Mouse (Mus musculus) intestine, embryonic 15.5 days (tissue): ENCODE results near the gene Zfp992. TPM values are rescaled to one million over a fixed set of nuclear protein-coding genes. Genes with fewer than 3 reads are reported as not detected.
"Not testable (repeated sequence)": the region's sequence is repeated elsewhere in the genome, so short reads cannot be mapped to it uniquely, and the experiment has no call there.

Experiments used
- ATAC-seq: fragments of 200-750 bp; cut with Nextera tagmentation; 2 replicates; pipeline ENCODE4 v1.8.0; 2017; ENCODE audit warnings: moderate TSS enrichment, moderate library complexity
- H3K27ac ChIP-seq: fragments of 300-500 bp; sonication (generic); 2 replicates; pipeline ENCODE4 v1.5.1; 2015; ENCODE audit warnings: mild to moderate bottlenecking, inconsistent platforms
- H3K27me3 ChIP-seq: fragments of 300-500 bp; sonication (generic); replicated peaks from 2 replicates; pipeline ENCODE4 v1.6.1; 2015; ENCODE audit warnings: inconsistent platforms
- H3K36me3 ChIP-seq: fragments of 300-500 bp; sonication (generic); 2 replicates; pipeline ENCODE4 v1.6.1; 2015; ENCODE audit warnings: inconsistent platforms
- H3K4me1 ChIP-seq: fragments of 300-500 bp; sonication (generic); replicated peaks from 2 replicates; pipeline ENCODE4 v1.6.1; 2015; ENCODE audit warnings: inconsistent platforms
- H3K4me2 ChIP-seq: fragments of 300-500 bp; sonication (generic); replicated peaks from 2 replicates; pipeline ENCODE4 v1.6.1; 2015; ENCODE audit warnings: mild to moderate bottlenecking, inconsistent platforms
- H3K4me3 ChIP-seq: fragments of 300-500 bp; sonication (generic); replicated peaks from 2 replicates; pipeline ENCODE4 v1.5.1; 2015; ENCODE audit warnings: inconsistent platforms
- H3K9ac ChIP-seq: fragments of 300-500 bp; sonication (generic); 2 replicates; pipeline ENCODE4 v1.6.1; 2015; ENCODE audit warnings: inconsistent platforms
- H3K9me3 ChIP-seq: fragments of 300-500 bp; sonication (generic); 2 replicates; pipeline ENCODE4 v1.6.1; 2016; ENCODE audit warnings: inconsistent platforms
- WGBS: fragments of 180-500 bp; shearing (Covaris S2); methylation state at CpG from one replicate; pipeline ENCODE4 v1.1.7; 2015; 5-methylcytosine and 5-hydroxymethylcytosine counted together
- polyA plus RNA-seq: library from polyadenylated mRNA; unstranded; fragments of >200 nt; fragmentation: Nextera tagmentation; extraction: Ambion mirVana; gene quantifications from 2 replicates; pipeline ENCODE4 v1.2.1, GENCODE M21; 2015

Zfp992 gene
- polyA plus RNA-seq, 1 experiment from 2014 or later = 3.9 TPM

DNA sequence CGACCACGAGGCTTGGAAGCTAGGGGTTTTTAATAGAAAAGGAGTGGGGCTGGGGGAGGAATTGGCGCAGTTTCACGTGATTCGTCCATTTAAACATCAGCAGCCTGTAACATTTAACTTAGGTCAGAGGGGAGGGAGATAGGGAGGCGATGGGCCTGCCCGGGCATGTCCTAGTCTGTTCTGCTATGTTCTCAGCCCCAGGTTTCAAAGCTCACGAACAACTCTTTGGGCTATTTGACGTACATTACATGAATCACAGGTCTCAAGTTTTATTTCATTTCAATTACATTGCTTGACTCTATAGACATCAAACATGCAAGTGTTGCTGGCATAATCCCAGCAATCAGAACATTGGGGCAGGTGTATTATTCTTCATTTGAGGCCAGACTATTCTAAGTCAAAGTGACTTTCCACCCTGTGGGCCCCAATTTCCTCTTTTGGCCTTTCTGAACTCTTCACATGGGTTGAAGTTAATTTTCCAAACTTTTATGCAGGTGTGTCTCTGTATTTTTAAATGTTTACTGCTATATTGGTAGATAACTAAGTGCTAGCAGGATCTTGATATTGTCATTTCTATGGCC, 49.0 kb downstream of the Zfp992 start:
- 82% methylated on average over 9 of the region's 9 CpGs for whole genome bisulfite sequencing
- H3K27ac ChIP-seq, H3K27me3 ChIP-seq, ATAC-seq, H3K9ac ChIP-seq, H3K4me1 ChIP-seq, H3K4me2 ChIP-seq, H3K36me3 ChIP-seq, H3K4me3 ChIP-seq: not testable (repeated sequence)
- H3K9me3 ChIP-seq = peaks cover 16% of the 10 kb centered on the region

DNA sequence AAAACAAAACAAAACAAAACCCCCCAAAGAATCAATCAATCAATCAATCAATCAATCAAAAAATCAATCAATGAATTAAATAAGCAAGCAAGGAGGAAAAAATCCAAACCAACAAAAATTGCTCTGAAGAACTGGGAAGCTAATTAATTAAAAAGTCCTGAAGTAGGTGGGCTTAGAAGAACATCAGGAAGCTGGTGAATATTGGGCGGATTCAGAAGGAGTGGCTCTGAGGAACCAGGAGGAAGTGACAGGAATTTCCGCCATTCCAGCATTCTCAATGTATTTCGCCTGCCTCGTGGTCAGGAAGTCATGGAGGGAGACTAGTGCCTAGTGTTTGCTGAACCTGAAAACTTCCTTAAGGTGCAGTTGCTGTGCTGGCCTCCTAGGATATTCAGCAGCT, 52.9 kb downstream of the Zfp992 start, which contains the start of gene Zfp981:
TSS of gene Zfp981 (plus strand) at position 301 of the 400 bp plus-strand sequence.
- not testable (repeated sequence) for H3K36me3 ChIP-seq, H3K9me3 ChIP-seq, H3K27ac ChIP-seq, ATAC-seq, H3K4me3 ChIP-seq, H3K9ac ChIP-seq, H3K27me3 ChIP-seq, H3K4me1 ChIP-seq, H3K4me2 ChIP-seq
- 86% methylated on average over 4 of the region's 4 CpGs for WGBS

DNA sequence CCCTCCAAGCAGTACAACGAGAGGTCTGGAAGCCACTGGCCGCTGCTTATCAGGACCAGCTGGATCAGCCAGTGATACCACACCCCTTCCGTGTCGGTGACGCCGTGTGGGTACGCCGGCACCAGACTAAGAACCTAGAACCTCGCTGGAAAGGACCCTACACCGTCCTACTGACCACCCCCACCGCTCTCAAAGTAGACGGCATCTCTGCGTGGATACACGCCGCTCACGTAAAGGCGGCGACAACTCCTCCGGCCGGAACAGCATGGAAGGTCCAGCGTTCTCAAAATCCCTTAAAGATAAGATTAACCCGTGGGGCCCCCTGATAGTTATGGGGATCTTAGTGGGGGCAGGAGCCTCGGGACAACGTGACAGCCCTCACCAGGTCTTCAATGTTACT, 60.2 kb downstream of the Zfp992 start:
- not testable (repeated sequence) for H3K4me2 ChIP-seq, ATAC-seq, H3K27ac ChIP-seq, H3K4me3 ChIP-seq, H3K27me3 ChIP-seq, H3K36me3 ChIP-seq, H3K9ac ChIP-seq, H3K9me3 ChIP-seq, H3K4me1 ChIP-seq
- 95% methylated on average over 21 of the region's 24 CpGs for WGBS

DNA sequence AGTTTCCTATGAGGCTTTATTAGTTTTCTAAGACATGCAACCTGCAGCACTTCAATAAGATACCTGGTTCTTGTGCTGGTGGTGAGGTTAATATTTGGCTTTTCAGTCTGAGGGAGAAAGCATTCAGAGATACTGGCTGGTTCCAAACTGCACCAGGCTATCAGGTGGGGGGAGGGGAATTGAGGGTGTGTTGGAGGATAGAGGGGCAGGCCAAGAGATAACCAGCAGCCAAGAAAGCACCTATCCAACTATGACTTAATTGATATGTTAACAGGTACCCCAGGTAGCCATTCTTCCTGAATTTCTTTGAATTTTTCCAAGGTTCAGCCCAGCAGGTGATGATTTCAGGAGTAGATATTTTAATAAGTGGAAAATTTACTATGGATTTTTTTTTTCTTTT, 63.0 kb downstream of the Zfp992 start:
- not testable (repeated sequence) for H3K27ac ChIP-seq, H3K4me2 ChIP-seq, ATAC-seq, H3K27me3 ChIP-seq, H3K4me3 ChIP-seq, H3K9ac ChIP-seq, H3K4me1 ChIP-seq, H3K9me3 ChIP-seq, H3K36me3 ChIP-seq

DNA sequence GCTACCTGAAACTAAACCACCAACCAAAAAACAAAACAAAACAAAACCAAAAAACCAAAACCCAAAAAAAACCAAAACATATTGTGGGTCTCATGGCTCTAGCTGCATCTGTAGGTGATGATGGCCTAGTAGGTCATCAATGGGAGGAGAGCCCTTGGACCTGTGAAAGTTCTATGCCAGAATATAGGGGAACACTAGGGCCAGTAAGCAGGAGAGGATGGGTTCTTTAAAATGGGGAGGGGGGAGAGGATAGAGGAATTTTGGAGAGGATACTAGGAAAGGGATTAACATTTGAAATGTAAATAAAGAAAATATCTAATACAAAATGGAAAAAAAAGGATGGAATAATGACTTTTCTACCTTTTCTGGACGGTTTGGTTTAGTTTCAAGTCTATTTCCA, 67.7 kb downstream of the Zfp992 start:
- Histone ChIP-seq H3K4me2 (no peak overlapping the region), H3K27me3 (no peaks in the 10 kb centered on the region), H3K9me3 (peaks cover 8% of the 10 kb centered on the region; the same call in 1 of the 2 replicates), H3K9ac (no peak overlapping the region), H3K4me3 (no peak overlapping the region), H3K27ac (no peak overlapping the region), H3K36me3 (no peaks in the 10 kb centered on the region), H3K4me1 (no peaks in the 10 kb centered on the region)
- WGBS = 59% methylated on average over 1 of the region's 1 CpGs
- ATAC-seq = no peak

DNA sequence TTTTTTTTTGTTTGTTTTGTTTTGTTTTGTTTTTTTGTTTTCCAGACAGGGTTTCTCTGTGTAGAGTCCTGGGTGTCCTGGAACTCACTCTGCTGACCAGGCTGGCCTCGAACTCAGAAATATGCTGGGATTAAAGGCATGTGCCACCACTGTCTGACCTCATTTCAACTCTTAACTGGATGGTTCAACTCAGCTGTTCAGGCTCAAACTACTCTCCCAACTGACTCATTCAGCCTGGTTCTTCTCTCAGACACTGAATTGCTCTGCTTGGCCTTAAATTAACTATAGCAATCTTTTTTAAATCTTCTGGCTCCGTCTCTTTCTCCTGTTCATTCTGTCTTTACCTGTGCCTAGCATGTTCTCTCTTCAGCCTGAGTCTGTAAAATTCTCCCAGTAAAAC, 68.3 kb downstream of the Zfp992 start:
- WGBS = 68% methylated on average over 2 of the region's 2 CpGs
- H3K4me3 ChIP-seq, H3K36me3 ChIP-seq, ATAC-seq, H3K27ac ChIP-seq, H3K4me2 ChIP-seq, H3K9ac ChIP-seq, H3K4me1 ChIP-seq, H3K27me3 ChIP-seq: not testable (repeated sequence)
- peaks cover 13% of the 10 kb centered on the region for H3K9me3 ChIP-seq

Other genes starting within 250 kb of the Zfp992 start
- 0.05 TPM in 1 of 2 replicates, not detected in the other for gene Zfp981, start 53.0 kb downstream of the Zfp992 start, polyA plus RNA-seq
- 3.8 and 4.9 TPM in 2 replicates for gene Zfp993, start 161.9 kb downstream of the Zfp992 start, polyA plus RNA-seq